In the genomic region with DNA sequence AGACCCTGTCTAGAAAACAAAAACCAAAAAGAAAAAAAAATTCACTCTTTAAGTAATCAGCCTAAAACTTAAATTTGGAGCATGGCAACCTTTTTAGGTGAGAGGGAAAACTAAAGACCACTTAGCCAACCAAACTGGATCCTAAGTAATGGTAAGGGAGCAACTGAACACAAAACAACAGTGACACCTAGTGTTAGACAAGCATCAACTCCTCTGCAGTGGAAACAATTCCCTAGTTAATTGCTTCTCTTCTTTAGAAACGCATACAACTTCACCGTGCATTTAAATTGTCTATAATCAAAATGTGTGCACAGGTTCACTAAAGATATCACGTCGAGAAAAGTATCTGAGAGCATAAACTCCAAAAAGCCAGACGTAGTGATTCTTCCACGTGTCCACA, we compare ENCODE assay signal across 10 mouse cellular contexts.
DNase-seq lines count a peak whose midpoint lies in the region; ATAC-seq and TF ChIP-seq lines count a peak whose summit lies in the region.
"Had no signal": no experiment of that assay in that cellular context is flagged by ENCODE, and none has a peak within 500 bp of the region (broad histone marks: within the 10 kb centered on the region; RNA-seq: fewer than 3 reads in every experiment).

No protein-coding gene starts in this region.

- H3K27ac ChIP-seq in cerebellum, adult 2 months (ENCODE audit: insufficient read depth, low read length): no peak overlapping the region
- no peak overlapping the region for H3K27ac ChIP-seq in left cerebral cortex, adult 2 months
- H3K27ac ChIP-seq in midbrain, embryonic 11.5 days (ENCODE audit: low read depth, low read length): no peak overlapping the region
- H3K27ac ChIP-seq: liver, embryonic 13.5 days had no signal

- DNase-seq in cerebellum, adult 2 months: peak in 1 of 2 experiments; percentile 26
- DNase-seq in cerebellum, adult 11 months: no peak
- DNase-seq in left cerebral cortex, adult 2 months (ENCODE audit: extremely low spot score in 1 of 2, low spot score in 2 of 2): no peak
- DNase-seq in left cerebral cortex, adult 8-10 months (ENCODE audit: low spot score in 2 of 2): no peak
- peak; percentile 74 for DNase-seq in adipocyte (ENCODE audit: low spot score)
- DNase-seq in mesoderm, embryonic 11.5 days (ENCODE audit: low read depth, low spot score): peak; percentile 29
- no peak for DNase-seq in heart, postnatal 25 days (ENCODE audit: low spot score)
- DNase-seq in midbrain, embryonic 11.5 days (ENCODE audit: low spot score, missing footprints): no peak
- DNase-seq: liver, embryonic 13.5 days had no signal

- no peaks in the 10 kb centered on the region for H3K9me3 ChIP-seq in midbrain, embryonic 11.5 days (ENCODE audit: control insufficient read depth, low read length)
- H3K9me3 ChIP-seq: liver, embryonic 13.5 days; stomach, embryonic 15.5 days had no signal

- H3K4me2 ChIP-seq in midbrain, embryonic 11.5 days: no peak overlapping the region
- H3K4me2 ChIP-seq: liver, embryonic 13.5 days; stomach, embryonic 15.5 days had no signal

- peaks cover 9% of the 10 kb centered on the region; the same call in 1 of the 2 replicates for H3K36me3 ChIP-seq in midbrain, embryonic 11.5 days (ENCODE audit: control insufficient read depth, insufficient read depth, low read length)

- intact Hi-C loops in left cerebral cortex, adult 2 months (cut with DNase I): loop anchor here (1.0 to 5.0 kb wide), 3 partner anchors 413 to 513 kb away; no protein-coding TSS in a partner anchor
- intact Hi-C loops in heart, postnatal 25 days (cut with DNase I): loop anchor here (1.0 to 5.0 kb wide), 4 partner anchors 271 to 513 kb away; no protein-coding TSS in a partner anchor

- no peaks in the 10 kb centered on the region for H3K4me1 ChIP-seq in cerebellum, adult 2 months (ENCODE audit: control insufficient read depth, insufficient read depth, low read length)
- H3K4me1 ChIP-seq in midbrain, embryonic 11.5 days (ENCODE audit: control insufficient read depth, insufficient read depth, low read length): no peaks in the 10 kb centered on the region
- H3K4me1 ChIP-seq: liver, embryonic 13.5 days; stomach, embryonic 15.5 days had no signal

- H3K9ac ChIP-seq in midbrain, embryonic 11.5 days (ENCODE audit: low read length): no peak overlapping the region
- H3K9ac ChIP-seq: liver, embryonic 13.5 days; stomach, embryonic 15.5 days had no signal

- TF ChIP-seq CTCF in cerebellum, adult 2 months (IDR thresholded peaks at IDR 0.05; ENCODE audit: borderline replicate concordance, insufficient read depth, low read depth, low read length): 0 out of 2 replicates have a peak, but pooled peaks have one; percentile 6
- peak; percentile 84 for TF ChIP-seq CTCF in left cerebral cortex, adult 2 months (IDR thresholded peaks at IDR 0.05)

- 82% methylated on average over 6 of the region's 6 CpGs for WGBS in cerebellum, adult 2 months
- WGBS in midbrain, embryonic 11.5 days: 91% methylated on average over 6 of the region's 6 CpGs

- ATAC-seq in midbrain, embryonic 11.5 days (ENCODE audit: low FRiP score): no peak

- H3K4me3 ChIP-seq in cerebellum, adult 2 months (replicated peaks; ENCODE audit: insufficient read depth, low read depth, low read length): no peak overlapping the region
- no peak overlapping the region for H3K4me3 ChIP-seq in left cerebral cortex, adult 2 months
- H3K4me3 ChIP-seq in midbrain, embryonic 11.5 days (ENCODE audit: low read depth, low read length): no peak overlapping the region
- H3K4me3 ChIP-seq: liver, embryonic 13.5 days; stomach, embryonic 15.5 days had no signal

- H3K27me3 ChIP-seq in cerebellum, adult 2 months (ENCODE audit: control insufficient read depth, insufficient read depth, low read length): no peaks in the 10 kb centered on the region
- H3K27me3 ChIP-seq in midbrain, embryonic 11.5 days (ENCODE audit: control insufficient read depth, insufficient read depth, low read length): no peaks in the 10 kb centered on the region
- H3K27me3 ChIP-seq: liver, embryonic 13.5 days; stomach, embryonic 15.5 days had no signal

- no peak for TF ChIP-seq POLR2A in cerebellum, adult 2 months (IDR thresholded peaks at IDR 0.05; ENCODE audit: borderline replicate concordance, insufficient read depth, low read length)

Comparison
In these comparisons a context has a peak if more than half of its experiments do, and no peak if none do; other contexts are left out.
1. DNase-seq: peak in adipocyte (single experiment) and mesoderm, embryonic 11.5 days (single experiment); none in cerebellum, adult 11 months (single experiment), left cerebral cortex, adult 2 months (0 of 2), left cerebral cortex, adult 8-10 months (0 of 2), heart, postnatal 25 days (single experiment) and midbrain, embryonic 11.5 days (single experiment).